Mouse (Mus musculus) forebrain, postnatal 0 days (tissue): ENCODE measurements around the gene Bin2. TPM values are rescaled to one million over a fixed set of nuclear protein-coding genes. Genes with fewer than 3 reads are reported as not detected.

Experiments
- ATAC-seq: fragments of 200-750 bp; cut with Nextera tagmentation; 2 replicates; pipeline ENCODE4 v1.8.0; 2017; ENCODE audit warnings: mild to moderate bottlenecking, moderate library complexity
- DNase-seq: peaks from one replicate; pipeline ENCODE4 v3.0.0-alpha.2; 2015
- H3K27ac ChIP-seq: fragments of 300-500 bp; sonication (generic); 2 replicates; pipeline ENCODE4 v1.5.1; 2014; ENCODE audit warnings: low read depth, mild to moderate bottlenecking, antibody characterized with exemption, low read length, moderate library complexity, mixed read lengths
- H3K27me3 ChIP-seq: fragments of 300-500 bp; sonication (generic); 2 replicates; pipeline ENCODE4 v1.6.1; 2014; ENCODE audit warnings: mild to moderate bottlenecking, low read length, mixed read lengths; ENCODE audit not compliant: insufficient read depth
- H3K36me3 ChIP-seq: fragments of 300-500 bp; sonication (generic); 2 replicates; pipeline ENCODE4 v1.6.1; 2014; ENCODE audit warnings: mild to moderate bottlenecking, moderate library complexity; ENCODE audit not compliant: insufficient read depth
- H3K4me1 ChIP-seq: fragments of 300-500 bp; sonication (generic); 2 replicates; pipeline ENCODE4 v1.6.1; 2014; ENCODE audit warnings: antibody characterized with exemption; ENCODE audit not compliant: insufficient read depth
- H3K4me2 ChIP-seq: fragments of 300-500 bp; sonication (generic); 2 replicates; pipeline ENCODE4 v1.6.1; 2014; ENCODE audit warnings: low read depth, mild to moderate bottlenecking, moderate library complexity
- H3K4me3 ChIP-seq: fragments of 300-500 bp; sonication (generic); 2 replicates; pipeline ENCODE4 v1.5.1; 2014; ENCODE audit warnings: low read depth, low read length, mixed read lengths
- H3K9ac ChIP-seq: fragments of 300-500 bp; sonication (generic); 2 replicates; pipeline ENCODE4 v1.6.1; 2014; ENCODE audit warnings: mild to moderate bottlenecking
- H3K9me3 ChIP-seq: fragments of 300-500 bp; sonication (generic); 2 replicates; pipeline ENCODE4 v1.6.1; 2016; ENCODE audit warnings: low read length
- CTCF ChIP-seq: sonication (generic); IDR thresholded peaks from 2 replicates; pipeline ENCODE4 v1.5.1; 2016; ENCODE audit warnings: antibody characterized with exemption, control low read depth, low read depth
- WGBS: fragments of 180-500 bp; shearing (Covaris S2); extraction: QIAGEN DNeasy Blood & Tissue Kit; methylation state at CpG from one replicate; pipeline ENCODE4 v1.1.7; 2014; 5-methylcytosine and 5-hydroxymethylcytosine counted together
- polyA plus RNA-seq: library from polyadenylated mRNA; unstranded; fragments of >200 nt; fragmentation: Nextera tagmentation; extraction: Ambion mirVana; gene quantifications from 2 replicates; pipeline ENCODE4 v1.2.1, GENCODE M21; 2015
- total RNA-seq: library from RNA; depleted of rRNA; stranded (reverse); fragments of >200 nt; gene quantifications from 2 replicates; pipeline ENCODE4 v1.2.3, GENCODE M21; 2014

Gene Bin2
- total and polyA plus RNA-seq, 2 experiments from 2014 or later: 1.4 TPM

DNA sequence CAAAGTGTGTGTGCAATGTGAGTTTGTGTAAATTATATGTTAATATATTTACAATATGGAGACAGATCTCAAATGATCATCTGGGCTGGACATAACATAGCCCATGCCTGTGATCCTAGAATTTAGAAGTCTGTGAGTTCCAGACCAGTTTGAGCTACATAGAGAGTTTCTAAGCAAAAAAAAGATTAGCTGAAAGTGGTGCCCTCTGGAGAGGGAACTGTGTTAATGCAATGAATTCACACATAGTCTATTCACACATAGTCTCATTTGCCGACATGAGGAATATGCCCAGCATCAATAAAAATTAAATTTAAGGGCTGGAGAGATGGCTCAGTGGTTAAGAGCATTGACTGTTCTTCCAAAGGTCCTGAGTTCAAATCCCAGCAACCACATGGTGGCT lies 7.2 kb upstream of the Bin2 start:
- WGBS: 85% methylated on average over 1 of the region's 1 CpGs
- no peak overlapping the region for H3K9ac ChIP-seq
- H3K27me3 ChIP-seq: no peaks in the 10 kb centered on the region
- TF ChIP-seq CTCF: peak; percentile 16; the same call in 1 of the 2 replicates
- no peak overlapping the region for H3K4me2 ChIP-seq
- no peaks in the 10 kb centered on the region for H3K36me3 ChIP-seq
- no peak overlapping the region for H3K4me3 ChIP-seq
- H3K9me3 ChIP-seq: no peaks in the 10 kb centered on the region
- H3K4me1 ChIP-seq: no peaks in the 10 kb centered on the region
- no peak overlapping the region for H3K27ac ChIP-seq
- ATAC-seq (no peak), DNase-seq (no peak)

DNA sequence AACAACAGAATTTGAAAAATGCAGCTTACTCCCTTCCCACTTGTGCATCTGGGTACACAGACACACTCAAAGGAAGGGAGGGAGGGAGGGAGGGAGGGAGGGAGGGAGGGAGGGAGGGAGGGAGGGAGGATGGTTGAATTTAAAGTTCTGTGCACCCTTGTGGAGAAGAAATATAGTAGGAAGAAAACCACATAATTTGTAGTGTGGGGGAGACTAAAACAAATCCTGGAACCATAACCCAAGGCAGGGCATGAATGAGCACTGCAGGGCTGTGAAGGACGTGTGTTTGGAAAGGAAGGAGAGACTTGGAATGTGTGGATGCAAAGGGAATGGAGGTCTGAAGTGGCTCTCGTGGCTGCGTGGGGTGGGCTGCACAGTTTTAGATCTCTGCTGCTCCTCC lies 6.1 kb upstream of the Bin2 start:
- ATAC-seq: no peak
- 67% methylated on average over 3 of the region's 3 CpGs for whole genome bisulfite sequencing
- no peak for TF ChIP-seq CTCF

DNA sequence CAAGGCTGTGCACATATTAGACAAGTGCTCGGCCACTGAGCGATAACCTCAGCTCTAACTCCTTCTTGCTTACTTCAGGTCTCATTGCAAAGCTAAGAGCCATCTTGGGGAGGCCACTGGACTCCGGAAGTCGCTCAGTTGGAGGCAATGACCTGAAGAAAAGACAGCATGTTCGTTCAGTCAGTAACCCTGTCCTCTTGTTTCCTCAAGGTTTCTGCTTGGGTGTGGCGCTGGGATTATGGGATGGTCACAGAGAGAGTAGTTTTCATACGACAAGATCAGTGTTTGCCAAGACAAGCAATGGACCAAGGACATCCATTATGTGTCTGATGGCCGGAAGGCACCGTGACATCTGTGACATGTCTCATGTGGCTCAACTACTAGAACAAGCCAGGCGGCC lies 5.2 kb upstream of the Bin2 start:
- ATAC-seq: no peak
- WGBS: 88% methylated on average over 10 of the region's 10 CpGs

More for the DNA sequence above, 6.1 kb upstream of the Bin2 start:
- Histone ChIP-seq H3K36me3 (no peaks in the 10 kb centered on the region), H3K9me3 (no peaks in the 10 kb centered on the region), H3K27ac (no peak overlapping the region), H3K4me3 (no peak overlapping the region), H3K27me3 (no peaks in the 10 kb centered on the region), H3K4me2 (no peak overlapping the region), H3K9ac (no peak overlapping the region), H3K4me1 (no peaks in the 10 kb centered on the region)
- no peak for DNase-seq

DNA sequence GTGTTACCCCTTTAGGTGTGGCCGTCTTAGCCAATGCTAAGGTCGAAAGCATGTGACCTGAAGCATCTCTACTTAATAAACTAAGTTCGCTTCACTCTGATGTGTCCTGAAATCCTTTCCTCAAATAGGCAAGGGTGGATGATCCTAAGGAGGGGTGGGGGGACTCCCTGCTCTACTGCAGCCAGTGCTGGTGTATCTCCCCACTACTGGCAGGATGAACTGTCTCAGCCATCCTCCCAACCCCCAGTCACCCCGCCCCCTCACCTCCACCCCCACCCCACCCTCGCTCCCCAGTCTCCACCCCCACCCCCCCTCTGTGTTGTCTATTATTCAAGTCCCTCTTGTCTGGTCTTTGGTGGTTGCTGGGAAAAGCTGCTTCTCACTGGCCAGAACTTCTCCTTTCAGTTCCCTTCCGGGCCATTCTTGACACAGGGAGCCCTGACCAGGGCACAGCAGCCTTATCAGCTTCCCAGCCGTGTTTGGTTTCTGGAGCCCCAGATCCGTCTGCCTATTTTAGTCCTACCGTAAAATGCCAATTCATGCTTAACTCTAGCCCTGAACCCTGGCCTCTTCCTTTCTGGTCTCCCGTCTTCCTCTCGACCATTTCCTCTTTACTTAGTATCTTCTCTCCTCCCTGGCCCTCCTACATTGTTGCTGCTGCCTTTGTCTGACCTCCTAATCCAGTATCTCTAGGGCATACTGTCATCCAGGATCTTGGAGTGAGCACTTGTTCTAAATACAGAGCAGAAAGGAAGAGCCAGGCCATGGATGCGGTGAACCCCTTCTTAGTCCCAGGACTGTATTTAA lies 4.4 kb upstream of the Bin2 start:
- Histone ChIP-seq H3K27ac (no peak overlapping the region), H3K27me3 (no peaks in the 10 kb centered on the region), H3K4me1 (no peaks in the 10 kb centered on the region), H3K9me3 (no peaks in the 10 kb centered on the region), H3K4me3 (no peak overlapping the region), H3K36me3 (no peaks in the 10 kb centered on the region), H3K9ac (no peak overlapping the region), H3K4me2 (no peak overlapping the region)
- 44% methylated on average over 12 of the region's 12 CpGs for WGBS
- no peak for DNase-seq
- ATAC-seq: no peak
- TF ChIP-seq CTCF: no peak

More for the DNA sequence above, 5.2 kb upstream of the Bin2 start:
- Histone ChIP-seq H3K4me3 (no peak overlapping the region), H3K27ac (no peak overlapping the region), H3K27me3 (no peaks in the 10 kb centered on the region), H3K9ac (no peak overlapping the region), H3K4me2 (no peak overlapping the region), H3K9me3 (no peaks in the 10 kb centered on the region), H3K36me3 (no peaks in the 10 kb centered on the region), H3K4me1 (no peaks in the 10 kb centered on the region)
- no peak for TF ChIP-seq CTCF
- DNase-seq: no peak

DNA sequence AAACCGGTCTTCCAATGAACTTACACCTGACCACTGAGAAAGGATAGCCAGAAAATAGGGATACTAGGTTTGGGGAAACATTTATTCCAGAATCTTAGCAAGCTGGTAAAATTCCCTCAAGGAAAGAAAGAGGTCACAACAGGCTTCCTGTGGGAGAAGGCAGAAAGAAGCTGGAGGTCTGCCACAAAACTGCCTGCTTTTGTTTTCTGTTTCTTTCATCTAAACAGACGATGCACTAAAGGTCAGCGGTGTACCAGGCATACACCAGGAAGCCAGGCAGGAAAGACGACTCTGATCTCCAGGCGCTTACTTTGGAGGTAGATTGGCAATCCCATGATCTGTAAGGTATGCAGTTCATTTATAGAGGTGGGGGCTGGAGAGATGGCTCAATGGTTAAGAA lies 1.5 kb upstream of the Bin2 start:
- Histone ChIP-seq H3K27ac (no peak overlapping the region), H3K4me2 (no peak overlapping the region), H3K27me3 (no peaks in the 10 kb centered on the region), H3K36me3 (no peaks in the 10 kb centered on the region), H3K4me3 (no peak overlapping the region), H3K9me3 (no peaks in the 10 kb centered on the region), H3K9ac (no peak overlapping the region), H3K4me1 (no peaks in the 10 kb centered on the region)
- ATAC-seq (no peak), DNase-seq (no peak)
- 57% methylated on average over 5 of the region's 5 CpGs for WGBS
- TF ChIP-seq CTCF: no peak

DNA sequence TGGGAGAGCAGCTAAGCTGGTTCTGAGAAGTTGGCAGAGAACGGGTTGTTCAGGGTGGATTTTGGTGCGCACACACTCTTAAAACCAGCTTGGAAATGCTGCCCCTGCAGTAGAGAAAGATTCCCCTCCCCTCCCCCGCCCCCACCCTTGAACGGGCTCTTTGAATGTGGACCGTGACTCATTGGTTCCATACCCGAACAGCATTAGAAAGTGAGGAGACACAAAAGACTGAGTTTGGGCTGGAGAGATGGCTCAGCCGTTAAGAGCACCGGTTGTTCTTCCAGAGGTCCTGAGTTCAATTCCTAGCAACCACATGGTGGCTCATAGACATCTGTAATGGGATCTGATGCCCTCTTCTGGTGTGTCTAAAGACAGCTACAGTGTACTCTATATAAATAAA lies 651 bp upstream of the Bin2 start:
- no peak overlapping the region for H3K27ac ChIP-seq
- DNase-seq (no peak), ATAC-seq (no peak)
- no peak overlapping the region for H3K9ac ChIP-seq
- TF ChIP-seq CTCF: no peak
- H3K27me3 ChIP-seq: no peaks in the 10 kb centered on the region
- no peaks in the 10 kb centered on the region for H3K36me3 ChIP-seq
- H3K4me1 ChIP-seq: no peaks in the 10 kb centered on the region
- H3K4me2 ChIP-seq: no peak overlapping the region
- H3K4me3 ChIP-seq: no peak overlapping the region
- H3K9me3 ChIP-seq: no peaks in the 10 kb centered on the region
- WGBS: 78% methylated on average over 8 of the region's 8 CpGs

DNA sequence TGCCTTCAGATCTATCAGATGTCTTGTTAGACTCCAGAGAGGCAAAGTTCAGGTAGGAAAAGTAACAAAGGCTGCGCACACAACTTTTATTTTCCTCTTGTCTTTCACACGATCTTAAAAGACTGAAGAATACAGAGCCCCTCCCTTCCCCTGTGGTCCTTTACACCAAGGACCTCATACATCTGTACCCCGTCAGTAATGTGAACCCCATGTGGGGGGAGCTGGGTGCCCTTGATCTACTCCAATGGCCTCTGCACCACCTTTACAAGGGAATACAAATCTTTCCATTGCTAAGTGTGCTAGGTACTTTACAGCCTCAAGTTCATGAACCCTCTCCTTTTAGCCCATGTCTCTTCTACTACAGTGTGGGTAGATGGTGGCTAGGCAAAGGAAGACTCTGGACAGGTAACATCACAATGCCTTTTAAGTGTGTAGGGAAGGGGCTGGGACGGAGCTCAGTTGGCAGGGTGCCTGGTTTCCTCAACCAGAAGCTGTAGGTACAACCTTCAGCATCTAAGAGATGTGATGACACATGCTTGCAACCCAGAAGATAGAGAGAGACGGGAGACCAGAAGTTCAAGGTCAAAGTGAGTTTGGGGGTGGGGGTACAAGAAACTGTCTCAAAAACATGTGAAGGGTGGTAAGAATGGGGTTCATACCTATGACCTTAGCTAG lies 1.3 kb downstream of the Bin2 start:
- no peaks in the 10 kb centered on the region for H3K36me3 ChIP-seq
- H3K27ac ChIP-seq: no peak overlapping the region
- WGBS: 87% methylated on average over 5 of the region's 5 CpGs
- H3K4me3 ChIP-seq: no peak overlapping the region
- no peak overlapping the region for H3K4me2 ChIP-seq
- DNase-seq: no peak
- ATAC-seq: no peak
- no peaks in the 10 kb centered on the region for H3K9me3 ChIP-seq
- H3K4me1 ChIP-seq: no peaks in the 10 kb centered on the region
- no peaks in the 10 kb centered on the region for H3K27me3 ChIP-seq
- H3K9ac ChIP-seq: no peak overlapping the region
- TF ChIP-seq CTCF: no peak
